ENCODE assay signal across 8 mouse cellular contexts in genomic region chr5:31698297-31698726, GRCm38 (mm10). TPM values are rescaled to one million over a fixed set of nuclear protein-coding genes. Genes with fewer than 3 reads are reported as not detected.
DNase-seq lines count a peak whose midpoint lies in the region; ATAC-seq lines count a peak whose summit lies in the region.

No protein-coding gene starts in this region.

- DNase-seq in adrenal gland, adult 2 months = peak; percentile 93
- DNase-seq in embryo, embryonic 10.5 days (ENCODE audit: low spot score) = peak; percentile 86
- DNase-seq in gastrocnemius, postnatal 14 days = peak; percentile 75
- peak; percentile 81 to 90 for DNase-seq in left cerebral cortex, postnatal 14 days (ENCODE audit: low spot score in 2 of 2)
- DNase-seq in right cerebral cortex, postnatal 14 days = peak; percentile 75
- DNase-seq in urinary bladder, postnatal 25 days (ENCODE audit: low spot score) = peak; percentile 78

- intact Hi-C loops in gastrocnemius, postnatal 14 days (cut with DNase I; ENCODE audit: low total_unique reads) = no loop called here
- intact Hi-C loops in left cerebral cortex, postnatal 14 days (cut with DNase I) = loop anchor here (2.0 to 5.0 kb wide), 2 partner anchors 101 to 440 kb away; partner anchors contain the start of gene Mrpl33

- ATAC-seq in inflammation-experienced regulatory T-cells, adult 6 months = peak; percentile 93
- peak; percentile 93 for ATAC-seq in megakaryocyte-erythroid progenitor cell, adult 5-6 weeks (replicated peaks; ENCODE audit: low FRiP score, low TSS enrichment, poor library complexity, severe bottlenecking)

RNA-seq across cellular contexts. Expression of gene Babam2, which starts 0.8 kb away (rescaled TPM):
- total RNA-seq in adrenal gland, adult 2 months (2021) = 100 to 1,000 TPM in 1 of 2 experiments, 10 to 100 TPM in 1; 90.5 to 177 TPM
- polyA plus RNA-seq in adrenal gland, adult 2 months (2012; rRNA removed) = 63.4 and 88.1 TPM in 2 replicates
- 10 to 100 TPM; 34.7 to 35.7 TPM for total RNA-seq in gastrocnemius, postnatal 14 days (2021)
- polyA plus RNA-seq in inflammation-experienced regulatory T-cells, adult 6 months (2017; shearing (Covaris generic)) = 100 to 1,000 TPM in 2 of 3 experiments, 10 to 100 TPM in 1; 83.9 to 117 (median 107) TPM
- 10 to 100 TPM; 41.3 to 44.5 TPM for total RNA-seq in left cerebral cortex, postnatal 14 days (2021)
- 82.0 and 102 TPM in 2 replicates for total RNA-seq in megakaryocyte-erythroid progenitor cell, adult 5-6 weeks (2014; fragmentation: Nextera tagmentation)
- 32.2 and 50.5 TPM in 2 replicates for total RNA-seq in megakaryocyte-erythroid progenitor cell, adult 5-6 weeks (2017)

RNA-seq across cellular contexts. Expression of gene Rbks, which starts 0.9 kb away (rescaled TPM):
- 10 to 100 TPM; 10.3 to 15.5 TPM for total RNA-seq in adrenal gland, adult 2 months (2021)
- 2.2 and 5.0 TPM in 2 replicates for polyA plus RNA-seq in adrenal gland, adult 2 months (2012; rRNA removed)
- total RNA-seq in gastrocnemius, postnatal 14 days (2021) = 1 to 10 TPM; 2.1 to 3.3 TPM
- polyA plus RNA-seq in inflammation-experienced regulatory T-cells, adult 6 months (2017; shearing (Covaris generic)) = 10 to 100 TPM in 2 of 3 experiments, 1 to 10 TPM in 1; 7.6 to 17.4 (median 13.0) TPM
- total RNA-seq in left cerebral cortex, postnatal 14 days (2021) = 1 to 10 TPM; 2.5 to 4.0 TPM
- 21.5 and 29.3 TPM in 2 replicates for total RNA-seq in megakaryocyte-erythroid progenitor cell, adult 5-6 weeks (2014; fragmentation: Nextera tagmentation)
- 27.3 and 33.7 TPM in 2 replicates for total RNA-seq in megakaryocyte-erythroid progenitor cell, adult 5-6 weeks (2017)

Comparison
In these comparisons a context has a peak if more than half of its experiments do, and no peak if none do; other contexts are left out.
1. Peak in every context shown above with its lines: DNase-seq and ATAC-seq.